Mouse (Mus musculus) left cerebral cortex, adult 8-10 months (tissue): ENCODE measurements around the gene Pvalb. TPM values are rescaled to one million over a fixed set of nuclear protein-coding genes. Genes with fewer than 3 reads are reported as not detected.

ENCODE experiments used
- DNase-seq, 2 experiments: peaks; one replicate each; pipeline ENCODE4 v3.0.0; 2022; ENCODE audit warnings: low spot score in 2 of 2
- total RNA-seq, 4 experiments: library from RNA; stranded (reverse); gene quantifications; 2 replicates each; pipeline ENCODE4 v1.2.4; 2022

The Pvalb gene
- total RNA-seq, 4 experiments from 2014 or later = 101 to 113 (median 102) TPM

DNA sequence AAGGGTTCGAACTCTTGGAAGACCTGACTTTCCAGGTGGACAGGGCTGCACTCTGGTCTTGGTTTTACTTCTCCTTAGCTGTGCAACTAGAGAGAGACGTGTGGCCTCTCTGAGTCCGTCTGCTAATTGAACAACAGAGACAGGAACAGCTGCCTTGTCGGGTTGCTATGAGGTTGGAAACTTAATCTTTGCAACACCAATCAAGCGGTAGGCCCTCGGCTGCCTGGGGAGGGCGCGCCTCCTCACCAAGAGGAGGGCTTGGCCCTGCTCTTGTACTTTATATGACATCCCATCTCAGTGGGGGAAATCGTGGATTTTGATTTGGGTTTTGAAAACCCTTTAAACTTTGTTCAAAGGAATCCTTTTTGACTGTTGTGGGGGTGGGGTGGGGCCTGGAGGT, 44.3 kb downstream of the Pvalb start:
- DNase-seq = no peak

DNA sequence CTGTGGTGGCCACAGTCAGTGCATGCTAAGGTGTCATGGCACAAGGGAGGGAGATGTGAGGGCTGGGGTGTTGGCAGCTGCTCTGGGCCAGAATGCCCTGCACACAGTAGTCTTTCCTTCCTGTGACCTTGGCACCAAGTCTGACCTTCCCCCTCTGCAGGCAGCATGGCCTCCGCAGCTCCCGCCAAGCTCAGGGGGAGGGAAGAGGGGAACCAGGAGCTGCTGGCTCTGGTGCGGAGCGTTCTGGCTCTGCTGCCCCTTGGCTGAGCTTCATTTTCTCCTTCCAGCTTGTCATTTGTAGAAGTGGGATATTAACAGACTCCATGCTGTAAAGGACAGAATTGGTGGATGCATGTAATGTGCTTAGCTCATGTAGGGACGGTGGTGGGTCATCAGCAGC, 47.9 kb downstream of the Pvalb start:
- no peak for DNase-seq

DNA sequence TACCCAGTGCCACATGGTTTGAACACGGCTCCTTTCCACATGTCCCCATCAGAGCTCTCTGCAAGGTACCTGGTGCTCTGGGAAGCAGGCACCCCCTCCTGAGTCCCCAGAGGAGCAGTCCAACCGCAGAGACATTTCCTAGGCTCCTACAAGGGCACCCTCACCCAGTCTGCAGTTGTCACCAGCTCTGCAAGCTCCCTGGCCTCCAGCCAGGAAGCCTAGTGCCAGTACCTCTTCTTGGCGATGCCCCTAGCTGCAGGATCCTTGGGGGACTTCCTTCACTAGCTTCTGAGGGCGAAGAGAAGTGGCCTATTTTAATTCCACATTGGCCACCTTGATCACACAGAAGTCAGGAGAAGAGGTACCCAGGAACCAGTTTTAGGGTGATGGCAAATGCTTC, 48.4 kb downstream of the Pvalb start:
- no peak for DNase-seq

DNA sequence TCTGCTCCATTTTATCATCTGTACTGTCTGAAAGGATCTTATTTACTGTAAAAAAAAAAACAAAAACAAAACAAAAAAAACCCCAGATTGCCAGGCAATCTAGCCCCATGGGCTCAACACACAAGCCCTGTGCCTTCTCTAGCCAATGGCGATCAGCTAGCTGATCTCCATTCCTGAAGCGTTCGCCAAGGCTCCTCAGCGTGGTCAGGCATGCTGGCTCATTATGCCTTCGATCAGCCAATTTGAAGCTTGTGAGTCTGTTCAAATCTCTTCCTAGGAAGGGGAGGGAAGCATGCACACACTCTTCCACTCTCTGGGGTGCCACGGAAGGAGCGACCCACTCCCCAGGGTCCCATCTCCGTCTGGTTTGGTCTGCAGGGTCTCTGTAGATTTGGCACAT, 48.9 kb downstream of the Pvalb start:
- DNase-seq = no peak

DNA sequence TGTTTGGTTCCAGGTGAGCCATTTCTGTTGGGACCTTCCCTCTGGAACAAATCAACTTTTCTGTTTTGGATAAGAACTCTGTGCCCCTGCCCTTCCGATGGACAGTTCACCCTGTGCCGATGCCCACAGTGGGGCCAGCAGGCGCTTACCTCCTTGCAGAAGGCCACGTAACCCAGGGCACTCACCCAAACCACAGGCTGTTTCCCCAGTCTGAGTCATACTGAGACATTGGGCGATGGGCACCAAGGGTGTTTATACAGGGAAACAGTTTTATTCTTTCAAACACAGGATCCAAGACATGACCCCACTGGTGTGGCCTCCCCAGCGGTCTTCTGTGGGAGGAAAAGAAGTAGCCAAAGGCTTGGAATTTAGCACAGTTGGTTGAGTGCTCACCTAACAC, 50.8 kb downstream of the Pvalb start:
- no peak for DNase-seq

DNA sequence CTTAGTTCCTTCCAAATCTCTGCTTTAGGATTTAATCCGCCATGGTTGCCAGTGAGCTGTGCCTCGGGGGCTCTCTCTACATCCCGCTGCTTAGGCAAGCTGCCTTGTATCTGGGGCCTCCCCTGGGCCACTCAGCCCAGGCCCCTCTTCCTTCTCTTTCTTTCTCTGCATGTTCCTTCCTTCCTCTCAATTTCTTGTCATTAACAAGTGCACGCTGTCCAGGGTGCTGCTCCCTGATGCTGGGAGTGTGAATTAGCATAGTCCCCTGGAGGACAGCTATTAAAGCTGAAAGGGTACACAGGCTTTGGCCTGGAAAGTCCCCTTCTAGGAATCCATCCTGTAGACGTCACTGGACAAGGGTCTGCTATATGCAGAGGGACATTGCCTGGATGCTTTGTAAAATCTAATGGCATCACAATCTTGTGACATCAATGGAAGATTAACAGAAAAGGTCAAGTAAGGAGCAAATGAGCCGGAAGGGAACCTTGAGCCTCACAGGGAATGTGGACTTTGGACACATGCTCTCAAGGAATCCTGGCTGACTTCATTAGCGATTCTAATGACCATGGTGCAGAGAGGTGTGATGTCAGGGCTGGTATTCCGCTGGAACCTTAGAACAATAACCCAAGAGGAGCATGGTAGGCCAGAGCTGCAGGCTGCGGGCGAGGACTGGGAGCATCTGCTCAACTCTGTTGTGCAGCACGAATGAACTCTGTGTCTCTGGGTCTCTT, 53.0 kb downstream of the Pvalb start:
- DNase-seq = no peak

DNA sequence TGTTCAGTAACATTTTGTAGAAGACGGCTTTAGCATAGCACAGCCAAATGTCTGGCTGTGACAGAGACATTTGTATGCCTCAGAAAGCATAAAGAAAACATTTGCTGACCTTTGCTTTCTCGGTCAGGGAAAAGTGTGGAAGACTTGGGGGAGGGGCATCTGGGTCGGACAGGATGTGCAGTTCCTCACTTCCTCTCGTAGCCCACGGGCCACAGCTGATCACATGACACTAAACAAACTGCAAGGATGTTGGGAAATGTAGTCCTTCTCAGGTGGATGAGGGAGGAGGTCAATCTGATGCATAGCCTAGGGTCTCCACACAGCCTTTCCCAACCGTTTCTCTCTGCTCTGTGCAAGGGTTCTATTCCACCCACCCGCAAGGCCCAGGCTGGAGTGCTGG, 57.6 kb downstream of the Pvalb start:
- no peak for DNase-seq

Other genes starting within 250 kb of the Pvalb start
- gene Foxred2, start 249.7 kb downstream of the Pvalb start, total RNA-seq = 10 to 100 TPM; 12.1 to 15.8 (median 14.5) TPM
- gene Eif3d, start 235.6 kb downstream of the Pvalb start, total RNA-seq = 100 to 1,000 TPM in 2 of 4 experiments, 10 to 100 TPM in 2; 87.5 to 106 (median 98.6) TPM
- 10 to 100 TPM; 45.3 to 47.1 (median 46.5) TPM for gene Cacng2, start 86.4 kb downstream of the Pvalb start, total RNA-seq
- gene Ift27, start 32.3 kb downstream of the Pvalb start, total RNA-seq = 10 to 100 TPM; 30.6 to 34.2 (median 31.9) TPM
- 1 to 10 TPM; 1.1 to 3.3 (median 1.5) TPM for gene Ncf4, start 38.4 kb upstream of the Pvalb start, total RNA-seq
- 1 to 10 TPM in 2 of 4 experiments, under 1 TPM in 2; 0.27 to 3.0 (median 1.2) TPM for gene Csf2rb2, start 99.3 kb upstream of the Pvalb start, total RNA-seq
- gene Csf2rb, start 119.4 kb upstream of the Pvalb start, total RNA-seq = 1 to 10 TPM in 3 of 4 experiments, under 1 TPM in 1; 0.83 to 5.7 (median 2.2) TPM
- gene Tex33, start 189.5 kb upstream of the Pvalb start, total RNA-seq = not detected
- gene Tst, start 199.5 kb upstream of the Pvalb start, total RNA-seq = 10 to 100 TPM; 33.6 to 37.8 (median 36.0) TPM
- 10 to 100 TPM; 31.4 to 38.1 (median 34.6) TPM for gene Mpst, start 200.0 kb upstream of the Pvalb start, total RNA-seq
- 100 to 1,000 TPM; 299 to 358 (median 333) TPM for gene Kctd17, start 222.2 kb upstream of the Pvalb start, total RNA-seq